Mouse (Mus musculus) heart, postnatal 14 days (tissue): ENCODE results near the gene Hnrnpll. TPM values are rescaled to one million over a fixed set of nuclear protein-coding genes. Genes with fewer than 3 reads are reported as not detected.
A peak's percentile ranks its signal among the peaks of the same experiment; 100 is the strongest.
"Not testable (repeated sequence)": the region's sequence is repeated elsewhere in the genome, so short reads cannot be mapped to it uniquely, and the experiment has no call there.

ENCODE experiments used
- DNase-seq, 2 experiments: peaks; one replicate each; pipeline ENCODE4 v3.0.0; 2021 to 2022
- intact Hi-C: fragments of 180-260 bp; cut with DNase I; formaldehyde crosslinking; loops from one replicate; pipeline ENCODE4 v1.15.1; 2025
- total RNA-seq, 2 experiments: library from RNA; stranded (reverse); gene quantifications; 2 replicates each; pipeline ENCODE4 v1.2.3; 2021

The Hnrnpll gene
- total RNA-seq, 2 experiments from 2014 or later: 27.0 to 29.3 TPM

DNA sequence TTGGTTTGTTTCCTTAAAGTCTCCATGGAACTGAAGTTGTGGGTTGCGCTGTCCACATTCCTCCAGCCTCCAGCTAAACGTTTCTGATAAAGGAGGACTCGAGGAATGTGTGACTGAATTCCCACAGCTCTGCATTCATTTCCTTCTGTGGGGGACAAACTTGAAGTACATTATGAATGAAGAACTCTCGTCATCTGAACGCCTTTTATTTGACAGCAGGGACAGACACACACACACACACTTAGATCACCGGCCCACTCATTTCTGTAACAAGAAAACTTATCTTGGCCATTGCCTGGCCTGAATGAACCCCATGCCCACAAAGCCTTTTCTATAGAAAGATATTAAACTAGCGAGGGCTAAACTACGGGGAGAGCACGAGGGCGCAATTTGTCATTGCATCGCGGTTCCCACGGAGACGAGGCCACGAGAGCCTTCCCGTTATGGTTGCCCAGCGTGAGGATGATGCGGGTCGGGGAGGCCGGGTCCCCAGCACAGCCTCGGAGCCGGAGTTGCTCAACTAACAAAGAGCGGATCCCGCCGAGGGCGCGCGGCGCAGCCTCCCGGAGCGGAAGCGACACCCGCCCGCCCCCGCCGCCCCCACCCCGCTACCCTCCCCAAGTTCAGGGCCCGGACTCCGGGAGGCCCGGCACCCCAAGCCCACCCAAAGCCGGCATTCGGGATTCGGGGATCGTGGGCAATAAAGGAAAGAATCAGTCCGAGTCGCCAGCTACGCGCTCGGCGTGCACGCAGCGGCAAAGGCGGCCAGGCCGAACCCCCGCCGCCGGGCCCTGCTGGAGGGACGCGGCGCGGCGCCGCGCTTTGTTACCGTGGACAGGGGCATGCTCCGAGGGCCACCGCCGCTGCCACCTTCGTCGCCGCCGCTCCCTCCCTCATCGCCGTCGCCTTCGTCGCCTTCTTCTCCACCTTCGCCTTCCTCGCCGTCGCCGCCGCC is 1.0 kb downstream of the Hnrnpll start:
- peak; percentile 64 to 68 for DNase-seq
- intact Hi-C loops: loop anchor here (2.0 to 10.0 kb wide), 2 partner anchors 68 to 314 kb away; partner anchors contain the start of gene Gm10190

DNA sequence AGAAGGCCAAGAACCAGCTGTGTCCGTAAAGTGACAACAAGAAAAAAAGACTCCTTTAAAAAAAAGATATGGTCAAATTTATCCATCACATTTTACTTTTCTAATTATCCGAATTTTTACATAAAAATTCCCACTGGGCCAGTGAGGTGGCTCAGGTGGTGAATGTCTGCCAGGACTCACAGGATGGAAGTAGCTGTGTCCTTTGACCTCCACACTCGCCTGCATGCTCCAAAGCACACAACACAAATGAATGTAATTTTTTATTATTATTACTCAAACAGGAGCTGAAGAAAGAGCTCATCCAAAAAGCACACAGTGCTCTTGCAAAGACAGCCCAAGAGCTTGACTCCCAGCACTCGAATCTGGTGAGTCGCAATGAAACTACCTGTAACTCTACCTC is 2.0 kb downstream of the Hnrnpll start:
- intact Hi-C loops: loop anchor here (2.0 to 10.0 kb wide), 2 partner anchors 69 to 315 kb away; partner anchors contain the start of gene Gm10190
- no peak for DNase-seq

DNA sequence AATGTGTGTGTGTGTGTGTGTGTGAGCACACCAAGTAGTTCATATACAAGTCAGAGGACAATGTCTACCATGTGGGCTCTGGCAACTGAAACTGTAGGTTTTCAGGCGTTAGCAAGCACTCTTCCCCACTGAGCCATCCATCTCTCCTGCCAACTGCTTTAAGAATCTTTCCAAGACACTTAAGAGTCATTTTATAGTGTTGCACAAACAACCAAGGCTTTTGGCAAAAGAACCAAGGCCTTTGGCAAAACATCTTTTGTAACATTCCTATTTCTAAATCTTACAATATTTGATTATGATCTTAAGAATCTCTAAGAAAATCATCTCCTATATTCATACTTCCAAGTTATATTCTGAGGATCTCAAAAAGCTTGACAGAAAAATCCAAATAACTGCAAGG is 2.4 kb downstream of the Hnrnpll start:
- DNase-seq: no peak
- intact Hi-C loops: loop anchor here (2.0 to 10.0 kb wide), 2 partner anchors 69 to 315 kb away; partner anchors contain the start of gene Gm10190

- intact Hi-C loops: no loop called here
- DNase-seq: no peak
Measured at GRCm38 (mm10) chr17:80058501-80058900, 3.6 kb downstream of the Hnrnpll start.

- intact Hi-C loops: no loop called here
- peak; percentile 22 to 37 for DNase-seq
Measured at GRCm38 (mm10) chr17:80053931-80054734, 8.0 kb downstream of the Hnrnpll start.

GRCm38 (mm10) chr17:80051682-80052081 is 10.5 kb downstream of the Hnrnpll start:
- DNase-seq: no peak
- intact Hi-C loops: no loop called here

DNA sequence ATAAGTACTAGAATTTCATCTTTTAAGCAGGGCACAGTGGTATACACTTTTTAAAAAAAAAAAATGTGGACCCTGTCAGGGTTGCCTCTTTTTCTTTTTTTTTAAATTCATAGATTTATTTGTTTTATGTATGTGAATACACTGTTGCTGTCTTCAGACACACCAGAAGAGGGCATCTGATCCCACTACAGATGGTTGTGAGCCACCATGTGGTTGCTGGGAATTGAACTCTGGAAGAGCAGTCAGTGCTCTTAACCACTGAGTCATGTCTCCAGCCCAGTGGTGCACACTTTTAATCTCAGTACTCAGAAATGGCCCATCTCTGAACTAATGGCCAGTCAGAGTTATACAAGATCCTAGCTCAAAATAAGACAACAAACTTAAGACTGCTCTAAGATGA is 12.8 kb downstream of the Hnrnpll start:
- intact Hi-C loops, DNase-seq: not testable (repeated sequence)

- peak; percentile 55 to 79 for DNase-seq
- intact Hi-C loops: loop anchor here (1.0 kb wide), 1 partner anchor 132 kb away; no protein-coding TSS in a partner anchor
Measured at GRCm38 (mm10) chr17:80048230-80048629, 13.9 kb downstream of the Hnrnpll start.

GRCm38 (mm10) chr17:80041739-80042138 is 20.4 kb downstream of the Hnrnpll start:
- DNase-seq: no peak
- intact Hi-C loops: no loop called here

DNA sequence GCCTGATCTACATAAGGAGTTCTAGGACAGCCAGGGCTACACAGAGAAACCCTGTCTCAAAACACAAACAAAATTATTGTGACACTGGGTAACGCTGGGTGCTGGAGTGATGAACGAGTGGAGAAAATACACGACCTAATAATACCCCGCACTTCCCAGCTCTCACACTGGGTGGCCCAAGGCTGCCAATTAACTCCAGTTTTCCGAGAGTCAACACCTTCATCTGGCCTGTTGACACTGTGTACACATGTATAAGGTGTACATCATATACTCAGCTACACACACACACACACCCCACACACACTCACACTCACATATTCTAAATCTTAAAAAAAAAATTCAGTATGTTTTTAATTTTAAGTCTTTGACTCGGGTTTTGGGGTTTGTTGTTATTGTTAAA is 33.5 kb downstream of the Hnrnpll start:
- no peak for DNase-seq
- intact Hi-C loops: no loop called here

GRCm38 (mm10) chr17:80026189-80026936 is 35.8 kb downstream of the Hnrnpll start:
- intact Hi-C loops: no loop called here
- no peak for DNase-seq

GRCm38 (mm10) chr17:80022090-80022489 is 40.0 kb downstream of the Hnrnpll start:
- no peak for DNase-seq
- intact Hi-C loops: loop anchor here (5.0 kb wide), 1 partner anchor 160 kb away; no protein-coding TSS in a partner anchor

DNA sequence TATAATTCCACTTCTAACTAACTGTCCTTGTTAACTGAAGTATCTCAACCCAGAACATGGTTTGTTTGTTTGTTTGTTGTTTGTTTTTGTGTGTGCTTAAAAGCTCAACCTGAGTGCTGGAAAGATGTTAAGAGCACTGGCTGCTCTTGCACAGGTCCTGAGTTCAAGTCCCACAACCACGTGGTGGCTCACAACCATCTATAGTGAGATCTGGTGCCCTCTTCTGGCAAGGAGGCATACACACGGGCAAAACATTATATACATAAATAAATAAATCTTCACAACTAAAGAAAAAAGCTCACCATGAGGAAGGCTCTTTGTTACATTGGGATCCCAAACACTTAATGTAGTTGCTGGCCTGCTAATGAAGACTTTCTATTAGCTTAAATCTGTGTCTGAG is 41.6 kb downstream of the Hnrnpll start:
- intact Hi-C loops: loop anchor here (5.0 kb wide), 1 partner anchor 158 kb away; no protein-coding TSS in a partner anchor
- no peak for DNase-seq

DNA sequence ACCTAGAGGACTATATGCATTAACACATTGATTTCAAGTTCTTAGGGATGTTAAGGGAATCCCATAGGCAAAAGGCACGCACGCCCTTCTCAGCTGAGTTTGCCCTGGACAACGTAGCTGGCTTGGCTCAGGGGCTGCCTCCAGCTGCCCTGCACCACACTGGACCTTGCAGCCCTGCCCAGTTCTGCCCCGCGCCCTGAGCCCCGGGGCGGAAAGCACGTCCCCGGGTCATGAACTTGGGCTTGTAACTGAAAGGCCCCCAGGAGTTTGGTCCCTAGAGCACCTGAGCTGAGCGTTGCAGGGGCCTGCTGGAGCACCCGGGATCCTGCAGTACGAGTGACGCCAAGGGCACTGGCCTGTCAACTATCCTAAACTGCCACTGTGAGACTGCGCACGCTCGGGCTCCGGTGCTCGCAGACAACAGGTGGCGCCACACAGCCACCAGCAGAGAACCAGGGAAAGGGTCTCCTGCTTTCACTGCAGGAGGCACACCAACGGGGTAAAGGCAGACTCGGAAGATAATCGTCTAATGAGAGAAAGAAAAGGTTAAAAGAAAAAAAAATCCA is 43.1 kb downstream of the Hnrnpll start:
- intact Hi-C loops: no loop called here
- peak; percentile 40 to 42 for DNase-seq

- intact Hi-C loops: no loop called here
- DNase-seq: no peak
Measured at GRCm38 (mm10) chr17:80018239-80018975, 43.7 kb downstream of the Hnrnpll start.

- intact Hi-C loops: no loop called here
- DNase-seq: peak; percentile 60 to 75
Measured at GRCm38 (mm10) chr17:80017389-80017788, 44.7 kb downstream of the Hnrnpll start.

GRCm38 (mm10) chr17:80016400-80016799 is 45.7 kb downstream of the Hnrnpll start:
- intact Hi-C loops, DNase-seq: not testable (repeated sequence)

DNA sequence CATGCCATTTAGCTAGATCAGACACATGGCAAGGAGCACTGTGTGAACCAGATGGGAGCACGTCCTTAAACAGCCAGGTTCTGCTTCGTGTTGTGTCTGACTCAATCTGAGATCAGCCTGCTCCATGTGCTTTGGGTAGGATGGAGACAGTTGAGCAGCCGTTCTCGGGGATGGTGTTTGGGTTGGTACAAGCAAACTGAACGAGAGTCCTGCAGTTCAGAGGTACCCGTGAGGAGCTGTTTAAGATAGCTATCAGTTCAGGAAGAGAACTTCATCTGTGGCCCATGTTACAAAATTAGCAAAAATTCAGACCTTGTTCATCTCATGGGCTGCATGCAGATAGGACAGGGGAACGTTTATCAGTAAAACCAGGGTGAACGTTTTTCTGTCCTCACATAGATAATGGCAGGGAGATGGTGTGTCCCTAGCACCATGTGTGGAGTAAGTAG is 47.7 kb downstream of the Hnrnpll start:
- intact Hi-C loops: no loop called here
- no peak for DNase-seq

DNA sequence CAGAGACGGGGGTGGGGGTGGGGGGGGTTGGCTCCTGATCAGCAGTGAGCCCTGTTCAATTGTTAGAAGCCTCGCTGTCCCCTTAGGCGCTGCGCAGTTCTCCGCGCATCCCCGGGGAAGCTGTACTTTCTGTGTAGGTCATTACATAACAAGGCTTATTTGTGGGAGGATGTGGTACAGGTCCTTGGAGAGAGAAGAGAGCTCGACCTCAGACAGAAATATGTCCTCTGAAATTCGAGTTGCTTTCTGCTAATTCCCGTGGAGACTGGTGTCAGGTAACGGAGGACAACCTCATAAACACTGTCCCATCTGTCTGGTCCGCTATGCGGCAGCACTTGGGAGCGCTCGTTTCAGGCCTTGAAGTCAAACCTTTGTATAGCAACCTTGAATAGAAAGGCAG is 52.2 kb downstream of the Hnrnpll start:
- no peak for DNase-seq
- intact Hi-C loops: loop anchor here (10.0 kb wide), 2 partner anchors 115 to 355 kb away; partner anchors contain the start of gene Atl2
